Mouse (Mus musculus): ENCODE results near the gene Togaram1. TPM values are rescaled to one million over a fixed set of nuclear protein-coding genes. Genes with fewer than 3 reads are reported as not detected.

Togaram1 gene
- total RNA-seq (2023): 10 to 100 TPM; 66.0 to 66.8 TPM

GRCm38 (mm10) chr12:64965124-64966026, at the start of gene Togaram1, which contains the start of gene Klhl28:
Togaram1 (plus strand) TSS chr12:64965804.
Klhl28 (minus strand) TSS chr12:64965534.

GRCm38 (mm10) chr12:64917578-64918471, 47.8 kb upstream of the Togaram1 start, which contains the start of gene Gm527:
Gm527 (plus strand) TSS chr12:64917906.

GRCm38 (mm10) chr12:65036190-65036870, 70.7 kb downstream of the Togaram1 start, which contains the start of gene Prpf39:
Prpf39 (plus strand) TSS chr12:65036333.

Other genes starting within 250 kb of the Togaram1 start
- gene Gm527, start 47.9 kb upstream of the Togaram1 start, total RNA-seq (2023): 1 to 10 TPM; 6.3 to 8.9 TPM
- gene Klhl28, start 270 bp upstream of the Togaram1 start, total RNA-seq (2023): 10 to 100 TPM; 28.9 to 31.5 TPM
- 100 to 1,000 TPM; 153 to 159 TPM for gene Prpf39, start 70.5 kb downstream of the Togaram1 start, total RNA-seq (2023)
- 10 to 100 TPM; 75.9 to 83.7 TPM for gene Fkbp3, start 108.2 kb downstream of the Togaram1 start, total RNA-seq (2023)
- 10 to 100 TPM; 27.7 to 28.7 TPM for gene Fancm, start 109.8 kb downstream of the Togaram1 start, total RNA-seq (2023)
- 1 to 10 TPM; 2.3 to 2.4 TPM for gene Mis18bp1, start 206.8 kb downstream of the Togaram1 start, total RNA-seq (2023)

All from B cell, adult 67 days (primary cell).